Mouse (Mus musculus) heart, embryonic 16.5 days (tissue): Measurements from ENCODE around the gene Lpin1. TPM values are rescaled to one million over a fixed set of nuclear protein-coding genes. Genes with fewer than 3 reads are reported as not detected.
A peak's percentile ranks its signal among the peaks of the same experiment; 100 is the strongest.

Source experiments
- ATAC-seq: fragments of 200-750 bp; cut with Nextera tagmentation; replicated peaks from 2 replicates; pipeline ENCODE4 v1.8.0; 2017; ENCODE audit warnings: moderate number of reproducible peaks; ENCODE audit not compliant: insufficient read depth, low FRiP score; ENCODE audit errors: extremely low read depth
- H3K27ac ChIP-seq: fragments of 300-500 bp; sonication (generic); 2 replicates; pipeline ENCODE4 v1.5.1; 2014; ENCODE audit warnings: mild to moderate bottlenecking, low read length, control low read depth, moderate library complexity
- H3K27me3 ChIP-seq: fragments of 300-500 bp; sonication (generic); 2 replicates; pipeline ENCODE4 v1.6.1; 2014; ENCODE audit warnings: low read length, mixed read lengths; ENCODE audit not compliant: control insufficient read depth, insufficient read depth
- H3K36me3 ChIP-seq: fragments of 300-500 bp; sonication (generic); 2 replicates; pipeline ENCODE4 v1.6.1; 2014; ENCODE audit not compliant: control insufficient read depth, insufficient read depth
- H3K4me1 ChIP-seq: fragments of 300-500 bp; sonication (generic); 2 replicates; pipeline ENCODE4 v1.6.1; 2014; ENCODE audit warnings: low read length, mixed read lengths; ENCODE audit not compliant: control insufficient read depth, insufficient read depth
- H3K4me2 ChIP-seq: fragments of 300-500 bp; sonication (generic); 2 replicates; pipeline ENCODE4 v1.6.1; 2014; ENCODE audit warnings: low read depth, mild to moderate bottlenecking, control low read depth, low read length
- H3K4me3 ChIP-seq: fragments of 300-500 bp; sonication (generic); 2 replicates; pipeline ENCODE4 v1.5.1; 2014; ENCODE audit warnings: mild to moderate bottlenecking, control low read depth, low read length
- H3K9ac ChIP-seq: fragments of 300-500 bp; sonication (generic); 2 replicates; pipeline ENCODE4 v1.6.1; 2014; ENCODE audit warnings: low read length, control low read depth
- H3K9me3 ChIP-seq: fragments of 300-500 bp; sonication (generic); replicated peaks from 2 replicates; pipeline ENCODE4 v1.6.1; 2016; ENCODE audit warnings: low read length; ENCODE audit not compliant: control insufficient read depth
- WGBS: fragments of 180-500 bp; shearing (Covaris S2); extraction: QIAGEN DNeasy Blood & Tissue Kit; methylation state at CpG from one replicate; pipeline ENCODE4 v1.1.7; 2014; 5-methylcytosine and 5-hydroxymethylcytosine counted together
- polyA plus RNA-seq: library from polyadenylated mRNA; unstranded; fragments of >200 nt; fragmentation: Nextera tagmentation; extraction: Ambion mirVana; gene quantifications from 2 replicates; pipeline ENCODE4 v1.2.1, GENCODE M21; 2015

Gene Lpin1
- 7.5 and 8.3 TPM in 2 replicates for polyA plus RNA-seq

DNA sequence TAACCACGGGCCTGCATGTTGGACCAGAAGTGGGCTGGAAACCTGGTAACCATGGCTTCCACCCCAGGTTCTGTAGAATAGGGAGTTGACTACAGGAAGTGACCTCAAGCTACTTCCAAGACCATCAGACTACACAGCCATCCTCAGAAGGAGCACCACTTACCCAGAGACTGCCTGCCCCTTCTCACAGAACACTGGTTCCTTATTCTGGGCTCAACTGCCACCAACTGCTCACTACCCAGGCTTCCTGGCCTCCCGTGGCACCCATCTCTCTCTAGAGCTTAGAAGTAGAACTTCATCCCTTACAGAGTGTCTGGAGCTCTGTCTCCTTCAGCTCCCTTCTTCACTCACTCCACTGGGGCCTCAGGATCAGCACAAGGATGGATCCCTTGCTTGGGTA, at the start of gene Lpin1:
Lpin1 (minus strand) TSS at position 31 of the 400 bp plus-strand sequence.
- Histone ChIP-seq H3K4me1 (no peaks in the 10 kb centered on the region), H3K9me3 (no peaks in the 10 kb centered on the region), H3K9ac (no peak within 1 kb of the TSS), H3K36me3 (no peaks in the 10 kb centered on the region), H3K27me3 (no peaks in the 10 kb centered on the region), H3K4me2 (no peak within 1 kb of the TSS), H3K27ac (no peak within 1 kb of the TSS), H3K4me3 (no peak within 1 kb of the TSS)
- 74% methylated on average over 2 of the region's 2 CpGs for WGBS
- ATAC-seq: no peak

DNA sequence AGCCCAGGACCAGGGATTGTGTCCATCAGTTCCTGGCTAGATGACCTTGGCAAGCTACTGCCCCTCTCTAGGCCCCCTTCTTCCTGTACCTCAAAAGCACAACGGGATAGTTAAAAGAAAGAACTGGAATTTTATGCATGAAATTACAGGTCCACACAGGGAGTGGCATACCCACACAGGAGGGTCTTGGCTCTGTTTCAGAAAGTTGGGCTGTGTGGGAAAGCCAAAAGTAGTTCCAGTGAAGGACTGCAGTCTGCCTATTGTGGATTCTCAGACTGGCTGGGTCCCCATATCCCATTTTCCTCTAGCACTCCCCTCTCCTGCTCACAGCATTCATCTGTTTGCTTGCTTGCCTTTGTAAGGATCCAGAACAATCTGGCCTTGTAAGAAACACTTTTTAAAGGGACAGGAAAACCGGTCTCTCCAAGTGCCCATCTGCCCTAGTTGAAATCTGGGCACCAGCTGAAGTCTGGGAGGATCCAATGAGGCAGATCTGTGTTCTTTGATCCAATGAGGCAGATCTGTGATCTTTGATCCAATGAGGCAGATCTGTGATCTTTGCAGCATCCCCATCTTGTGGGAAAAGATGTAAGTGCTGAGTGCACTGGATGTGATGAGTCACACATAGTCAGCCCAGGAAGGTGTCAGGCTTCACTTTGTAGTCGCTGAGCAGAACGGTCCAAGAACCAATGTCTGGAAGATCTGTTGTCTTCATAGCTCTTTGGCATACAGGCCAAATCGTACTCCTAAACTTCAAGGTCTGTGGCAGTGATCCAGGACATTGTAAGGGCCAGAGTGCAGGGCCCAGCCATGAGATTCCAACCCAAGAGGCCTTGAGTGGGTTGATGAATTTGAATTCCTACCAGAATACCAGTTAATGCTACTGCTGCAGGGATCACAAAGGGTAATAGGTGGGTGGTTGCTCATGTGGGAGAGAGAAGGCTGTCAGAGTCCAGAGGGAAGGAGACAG, 46.4 kb upstream of the Lpin1 start:
- no peak overlapping the region for H3K27ac ChIP-seq
- 67% methylated on average over 5 of the region's 5 CpGs for WGBS
- H3K4me1 ChIP-seq: peaks cover 6% of the 10 kb centered on the region; the same call in 1 of the 2 replicates
- H3K27me3 ChIP-seq: peaks cover 28% of the 10 kb centered on the region
- no peaks in the 10 kb centered on the region for H3K9me3 ChIP-seq
- no peak for ATAC-seq
- no peak overlapping the region for H3K4me3 ChIP-seq
- no peaks in the 10 kb centered on the region for H3K36me3 ChIP-seq
- no peak overlapping the region for H3K9ac ChIP-seq
- no peak overlapping the region for H3K4me2 ChIP-seq

DNA sequence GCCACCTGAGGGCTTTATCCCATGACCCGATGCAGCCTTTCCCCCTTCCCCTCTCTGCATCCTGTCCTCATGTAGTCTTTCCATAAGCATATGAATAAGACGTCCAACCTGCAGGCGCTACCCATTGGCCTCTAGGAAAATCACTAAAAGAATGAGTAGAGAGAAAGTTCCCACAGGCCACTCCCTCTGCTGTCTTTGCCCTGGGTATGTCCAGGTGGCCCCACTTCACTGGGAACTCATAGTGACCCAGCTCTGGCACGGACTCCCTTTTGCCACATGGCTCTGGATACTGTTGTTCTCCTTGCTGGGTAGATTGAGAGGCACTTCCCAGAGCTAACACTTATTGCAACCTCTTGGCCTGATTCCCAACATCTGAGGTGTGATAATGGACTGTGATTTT, 44.8 kb upstream of the Lpin1 start:
- H3K36me3 ChIP-seq: no peaks in the 10 kb centered on the region
- no peak for ATAC-seq
- H3K4me2 ChIP-seq: no peak overlapping the region
- H3K27ac ChIP-seq: no peak overlapping the region
- no peak overlapping the region for H3K4me3 ChIP-seq
- H3K9ac ChIP-seq: no peak overlapping the region
- WGBS: 68% methylated on average over 4 of the region's 4 CpGs
- H3K9me3 ChIP-seq: no peaks in the 10 kb centered on the region
- H3K27me3 ChIP-seq: peaks cover 28% of the 10 kb centered on the region
- peaks cover 6% of the 10 kb centered on the region; the same call in 1 of the 2 replicates for H3K4me1 ChIP-seq

DNA sequence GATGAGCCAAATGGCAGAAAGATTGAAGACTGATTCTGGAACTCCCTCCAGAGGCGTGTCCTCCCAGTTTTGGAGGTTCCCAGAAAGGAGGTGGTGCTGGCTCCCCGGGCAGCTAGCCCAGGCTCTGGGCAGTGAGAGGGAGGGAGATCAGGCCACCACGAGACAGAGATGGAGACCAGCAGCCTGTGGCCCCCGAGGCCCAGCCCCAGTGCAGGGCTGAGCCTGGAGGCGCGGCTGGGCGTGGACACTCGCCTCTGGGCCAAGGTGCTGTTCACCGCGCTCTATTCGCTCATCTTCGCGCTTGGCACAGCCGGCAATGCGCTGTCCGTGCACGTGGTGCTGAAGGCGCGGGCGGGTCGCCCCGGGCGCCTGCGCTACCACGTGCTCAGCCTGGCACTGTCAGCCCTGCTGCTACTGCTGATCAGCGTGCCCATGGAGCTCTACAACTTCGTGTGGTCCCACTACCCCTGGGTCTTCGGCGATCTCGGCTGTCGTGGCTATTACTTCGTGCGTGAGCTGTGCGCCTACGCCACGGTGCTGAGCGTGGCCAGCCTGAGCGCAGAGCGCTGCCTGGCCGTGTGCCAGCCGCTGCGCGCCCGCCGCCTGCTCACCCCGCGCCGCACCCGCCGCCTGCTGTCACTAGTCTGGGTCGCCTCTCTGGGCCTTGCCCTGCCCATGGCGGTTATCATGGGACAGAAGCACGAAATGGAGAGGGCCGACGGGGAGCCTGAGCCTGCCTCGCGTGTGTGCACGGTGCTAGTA, 42.7 kb upstream of the Lpin1 start, which contains the start of gene Ntsr2:
Ntsr2 (plus strand) TSS at position 51 of the 762 bp plus-strand sequence.
- Histone ChIP-seq H3K27ac (no peak within 1 kb of the TSS), H3K4me3 (peak within 1 kb of the TSS; percentile 31), H3K9ac (no peak within 1 kb of the TSS), H3K9me3 (no peaks in the 10 kb centered on the region), H3K36me3 (no peaks in the 10 kb centered on the region), H3K4me2 (peak within 1 kb of the TSS; percentile 54), H3K4me1 (peaks cover 11% of the 10 kb centered on the region; the same call in 1 of the 2 replicates), H3K27me3 (peaks cover 28% of the 10 kb centered on the region)
- 6% methylated on average over 58 of the region's 58 CpGs for WGBS
- ATAC-seq: peak; percentile 83

DNA sequence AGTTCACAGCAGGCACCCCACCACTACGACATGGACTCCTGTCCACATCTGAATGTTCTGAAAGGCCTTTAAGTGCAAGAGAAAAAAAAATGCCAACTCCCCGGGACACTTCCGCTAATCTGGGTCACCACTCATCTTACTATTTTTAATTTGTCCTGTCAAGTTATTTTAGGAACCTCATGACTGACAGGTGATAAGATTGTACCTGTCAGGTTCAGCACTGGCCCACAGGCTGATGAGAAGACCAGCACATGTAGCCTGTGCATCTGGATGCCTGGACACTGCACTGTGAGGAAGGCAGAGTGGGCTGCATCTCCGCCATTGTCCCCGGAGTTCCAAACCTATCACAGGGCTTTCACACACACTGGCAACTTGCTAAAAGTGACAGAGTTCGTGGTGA, 39.1 kb upstream of the Lpin1 start:
- ATAC-seq: peak; percentile 45
- no peaks in the 10 kb centered on the region for H3K9me3 ChIP-seq
- no peak overlapping the region for H3K4me2 ChIP-seq
- WGBS: 29% methylated on average over 6 of the region's 6 CpGs
- no peak overlapping the region for H3K4me3 ChIP-seq
- H3K36me3 ChIP-seq: no peaks in the 10 kb centered on the region
- H3K27me3 ChIP-seq: peaks cover 20% of the 10 kb centered on the region
- peak overlapping the region; percentile 75 for H3K27ac ChIP-seq
- H3K9ac ChIP-seq: no peak overlapping the region
- peaks cover 15% of the 10 kb centered on the region for H3K4me1 ChIP-seq

DNA sequence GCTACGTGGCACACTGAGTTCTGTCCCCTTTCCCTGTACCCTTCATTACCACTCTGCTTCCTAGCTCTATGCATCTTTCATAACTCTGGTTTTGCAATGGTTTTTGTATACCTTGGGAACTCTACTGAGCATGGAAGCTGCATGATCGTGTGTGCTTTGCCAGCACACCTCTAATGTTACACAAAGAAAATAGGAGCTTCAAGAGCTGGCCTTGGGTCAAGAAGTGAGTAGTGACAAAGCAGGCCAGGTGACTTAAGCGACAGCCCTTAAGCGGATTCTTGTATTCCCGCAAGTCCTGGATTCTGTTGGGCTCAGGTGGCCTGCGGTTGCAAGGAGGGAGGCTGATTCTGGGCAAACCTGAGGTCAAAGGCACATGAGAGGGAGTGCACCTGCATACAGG, 37.5 kb upstream of the Lpin1 start:
- 90% methylated on average over 6 of the region's 6 CpGs for WGBS
- Histone ChIP-seq H3K27ac (no peak overlapping the region), H3K9ac (no peak overlapping the region), H3K9me3 (no peaks in the 10 kb centered on the region), H3K4me1 (peaks cover 22% of the 10 kb centered on the region), H3K4me3 (no peak overlapping the region), H3K27me3 (peaks cover 7% of the 10 kb centered on the region), H3K4me2 (no peak overlapping the region), H3K36me3 (no peaks in the 10 kb centered on the region)
- no peak for ATAC-seq

DNA sequence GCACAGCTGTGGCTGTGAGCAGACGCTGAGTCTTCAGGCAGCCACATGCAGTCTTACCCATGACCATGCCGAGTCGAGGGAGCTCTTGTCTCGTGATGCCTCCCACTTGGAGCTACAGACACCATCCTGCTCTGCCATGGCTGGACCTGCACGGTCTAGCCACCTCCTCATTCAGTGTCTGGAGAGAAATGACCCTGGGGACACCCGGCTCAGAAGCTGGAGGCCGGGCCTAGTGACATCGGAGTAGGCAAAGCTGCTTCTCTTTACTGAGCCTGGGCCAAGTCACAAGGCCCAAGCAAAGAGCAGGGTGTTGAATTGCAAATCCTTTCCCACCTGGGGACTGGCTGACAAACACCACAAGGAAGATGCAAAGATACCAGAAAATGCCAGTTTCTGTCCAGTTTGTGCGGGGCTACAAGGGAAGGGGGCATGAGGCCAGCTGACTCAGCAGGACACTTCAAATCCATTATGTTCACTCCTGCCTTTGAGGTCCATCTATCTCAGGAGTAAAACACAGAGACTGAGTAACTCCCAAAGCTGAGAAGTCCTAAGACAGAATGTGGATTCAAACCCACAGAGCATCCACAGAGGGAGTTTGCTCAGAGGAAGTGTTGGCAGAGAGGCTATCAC, 36.1 kb upstream of the Lpin1 start:
- ATAC-seq: no peak
- no peaks in the 10 kb centered on the region for H3K27me3 ChIP-seq
- no peak overlapping the region for H3K4me3 ChIP-seq
- no peaks in the 10 kb centered on the region for H3K36me3 ChIP-seq
- 0 out of 2 replicates have a peak overlapping the region, but pooled peaks have one; percentile 19 for H3K9ac ChIP-seq
- H3K4me2 ChIP-seq: no peak overlapping the region
- no peak overlapping the region for H3K27ac ChIP-seq
- WGBS: 47% methylated on average over 9 of the region's 9 CpGs
- H3K4me1 ChIP-seq: peaks cover 24% of the 10 kb centered on the region
- H3K9me3 ChIP-seq: no peaks in the 10 kb centered on the region

DNA sequence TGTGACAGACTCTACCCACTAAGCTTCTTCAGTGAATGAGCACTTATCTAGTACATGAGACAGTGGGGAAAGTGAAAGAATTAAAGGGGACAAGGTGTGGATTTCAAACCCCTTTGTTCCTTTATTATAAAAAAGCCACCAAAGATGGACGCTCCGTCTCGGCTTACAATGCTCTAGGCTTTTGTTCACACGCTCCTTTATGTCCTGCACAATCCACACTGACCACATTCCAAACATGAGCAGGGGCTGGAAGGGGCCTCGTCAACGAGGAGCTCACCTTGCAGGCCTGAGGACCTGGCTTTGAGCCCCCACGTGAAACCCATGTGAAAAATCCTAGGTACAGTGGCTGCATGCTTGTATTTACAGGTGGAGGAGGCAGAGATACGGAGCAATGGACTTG, 33.9 kb upstream of the Lpin1 start:
- Histone ChIP-seq H3K4me3 (no peak overlapping the region), H3K4me1 (peaks cover 18% of the 10 kb centered on the region), H3K27ac (no peak overlapping the region), H3K9ac (no peak overlapping the region), H3K27me3 (no peaks in the 10 kb centered on the region), H3K9me3 (no peaks in the 10 kb centered on the region), H3K4me2 (no peak overlapping the region), H3K36me3 (no peaks in the 10 kb centered on the region)
- WGBS: 59% methylated on average over 8 of the region's 8 CpGs
- ATAC-seq: no peak
